Mouse (Mus musculus) CH12.LX (cell line): ENCODE results near the gene Cep170b. TPM values are rescaled to one million over a fixed set of nuclear protein-coding genes. Genes with fewer than 3 reads are reported as not detected.

Source experiments
- DNase-seq: peaks from one replicate; pipeline ENCODE4 v3.0.0-alpha.2; 2013; ENCODE audit errors: extremely low read depth
- H3K27ac ChIP-seq: 2 replicates; pipeline ENCODE4 v1.5.1; 2012; ENCODE audit warnings: low read depth, mild to moderate bottlenecking, control low read depth, moderate library complexity; ENCODE audit not compliant: insufficient read depth
- H3K27me3 ChIP-seq: replicated peaks from 2 replicates; pipeline ENCODE3; 2012; ENCODE audit warnings: inconsistent platforms
- H3K36me3 ChIP-seq, 2 experiments: replicated peaks in 1 of 2; 2 replicates each; pipeline versions ENCODE3 to v1.6.1; 2012; ENCODE audit warnings: inconsistent platforms in 1 of 2, low read length in 1 of 2, mild to moderate bottlenecking in 1 of 2, mixed read lengths in 1 of 2, moderate library complexity in 1 of 2; ENCODE audit not compliant: control insufficient read depth in 1 of 2, insufficient read depth in 1 of 2
- H3K4me1 ChIP-seq, 2 experiments: 2 replicates each; pipeline ENCODE4 v1.6.1; 2012; ENCODE audit warnings: inconsistent platforms in 1 of 2, moderate library complexity in 1 of 2; ENCODE audit not compliant: insufficient read depth in 2 of 2, control insufficient read depth in 1 of 2
- H3K4me2 ChIP-seq: 2 replicates; pipeline ENCODE4 v1.6.1; 2012; ENCODE audit warnings: low read depth, mild to moderate bottlenecking, control low read depth; ENCODE audit not compliant: poor library complexity, insufficient read depth, severe bottlenecking
- H3K4me3 ChIP-seq, 3 experiments: fragments of 150-350 bp in 1 of 3; sonication (generic) in 1 of 3; replicated peaks in 1 of 3; 2 replicates each; pipeline versions ENCODE3 to v1.5.1; 2011 to 2012; ENCODE audit warnings: low read depth in 2 of 3, low read length in 2 of 3, mild to moderate bottlenecking in 2 of 3, moderate library complexity in 2 of 3, control low read depth in 1 of 3, improper control_type of control experiment in 1 of 3, inconsistent platforms in 1 of 3, mixed read lengths in 1 of 3; ENCODE audit not compliant: poor library complexity in 1 of 3
- H3K79me2 ChIP-seq: replicated peaks from 2 replicates; pipeline ENCODE4 v1.6.1; 2012; ENCODE audit warnings: mild to moderate bottlenecking, moderate library complexity; ENCODE audit not compliant: control insufficient read depth, poor library complexity, insufficient read depth, severe bottlenecking; ENCODE audit errors: extremely low read depth
- H3K9ac ChIP-seq: 2 replicates; pipeline ENCODE4 v1.6.1; 2012; ENCODE audit warnings: low read depth, mild to moderate bottlenecking, control low read depth, moderate library complexity; ENCODE audit not compliant: insufficient read depth
- H3K9me3 ChIP-seq: replicated peaks from 2 replicates; pipeline ENCODE3; 2012; ENCODE audit warnings: low read length, inconsistent platforms, mixed read lengths
- CTCF ChIP-seq, 2 experiments: IDR thresholded peaks in 1 of 2; conservative IDR thresholded peaks in 1 of 2; 2 replicates each; pipeline ENCODE4 v1.5.1; 2011 to 2012; ENCODE audit warnings: low read depth in 2 of 2, low read length in 2 of 2, improper control_type of control experiment in 1 of 2, inconsistent platforms in 1 of 2, mild to moderate bottlenecking in 1 of 2, moderate library complexity in 1 of 2
- E2F4 ChIP-seq: IDR thresholded peaks from 2 replicates; pipeline ENCODE4 v1.6.1; 2011; ENCODE audit warnings: low read depth, low read length, improper control_type of control experiment; ENCODE audit not compliant: insufficient replicate concordance
- ETS1 ChIP-seq: conservative IDR thresholded peaks from 2 replicates; pipeline ENCODE4 v1.6.1; 2012; ENCODE audit warnings: low read depth, mild to moderate bottlenecking, inconsistent platforms, low read length, improper control_type of control experiment, moderate library complexity
- JUN ChIP-seq: IDR thresholded peaks from 2 replicates; pipeline ENCODE4 v1.6.1; 2011; ENCODE audit warnings: low read depth, mild to moderate bottlenecking, low read length, improper control_type of control experiment, moderate library complexity; ENCODE audit not compliant: insufficient read depth
- MAFK ChIP-seq: IDR thresholded peaks from 2 replicates; pipeline ENCODE4 v1.6.1; 2011; ENCODE audit warnings: low read length, improper control_type of control experiment; ENCODE audit not compliant: insufficient replicate concordance
- MAX ChIP-seq: IDR thresholded peaks from 2 replicates; pipeline ENCODE4 v1.6.1; 2011; ENCODE audit warnings: low read length, improper control_type of control experiment
- MXI1 ChIP-seq: IDR thresholded peaks from 2 replicates; pipeline ENCODE4 v1.6.1; 2011; ENCODE audit warnings: mild to moderate bottlenecking, low read depth, low read length, improper control_type of control experiment
- NELFE ChIP-seq: IDR thresholded peaks from 2 replicates; pipeline ENCODE4 v1.6.1; 2011; ENCODE audit warnings: low read depth, low read length, improper control_type of control experiment
- NRF1 ChIP-seq: IDR thresholded peaks from 2 replicates; pipeline ENCODE4 v1.6.1; 2014; ENCODE audit warnings: low read depth, mild to moderate bottlenecking, inconsistent platforms, low read length, improper control_type of control experiment, moderate library complexity
- POLR2A ChIP-seq: IDR thresholded peaks from 2 replicates; pipeline ENCODE4 v1.6.1; 2011; ENCODE audit warnings: low read depth, mild to moderate bottlenecking, improper control_type of control experiment, low read length
- POLR2AphosphoS2 ChIP-seq: IDR thresholded peaks from 2 replicates; pipeline ENCODE4 v1.6.1; 2011; ENCODE audit warnings: low read depth, low read length, improper control_type of control experiment
- RAD21 ChIP-seq: IDR thresholded peaks from 2 replicates; pipeline ENCODE4 v1.6.1; 2011; ENCODE audit warnings: low read depth, mild to moderate bottlenecking, low read length, improper control_type of control experiment, moderate library complexity
- RCOR1 ChIP-seq: conservative IDR thresholded peaks from 2 replicates; pipeline ENCODE4 v1.6.1; 2012; ENCODE audit warnings: low read depth, mild to moderate bottlenecking, inconsistent platforms, low read length, improper control_type of control experiment
- SIN3A ChIP-seq: IDR thresholded peaks from 2 replicates; pipeline ENCODE4 v1.6.1; 2012; ENCODE audit warnings: low read length, improper control_type of control experiment, inconsistent platforms
- SMC3 ChIP-seq: IDR thresholded peaks from 2 replicates; pipeline ENCODE4 v1.6.1; 2011; ENCODE audit warnings: low read depth, low read length, improper control_type of control experiment
- TCF12 ChIP-seq: IDR thresholded peaks from 2 replicates; pipeline ENCODE4 v1.6.1; 2014; ENCODE audit warnings: low read depth, mild to moderate bottlenecking, inconsistent platforms, low read length, improper control_type of control experiment
- UBTF ChIP-seq: IDR thresholded peaks from 2 replicates; pipeline ENCODE4 v1.6.1; 2012; ENCODE audit warnings: low read depth, mild to moderate bottlenecking, inconsistent platforms, low read length, improper control_type of control experiment, moderate library complexity
- USF1 ChIP-seq: IDR thresholded peaks from 2 replicates; pipeline ENCODE4 v1.6.1; 2014; ENCODE audit warnings: low read depth, mild to moderate bottlenecking, inconsistent platforms, low read length, improper control_type of control experiment
- ZC3H11A ChIP-seq: IDR thresholded peaks from 2 replicates; pipeline ENCODE4 v1.6.1; 2012; ENCODE audit warnings: low read depth, mild to moderate bottlenecking, inconsistent platforms, low read length, improper control_type of control experiment
- ZKSCAN1 ChIP-seq: IDR thresholded peaks from 2 replicates; pipeline ENCODE4 v1.6.1; 2012; ENCODE audit warnings: low read depth, inconsistent platforms, low read length, improper control_type of control experiment, borderline replicate concordance
- dilution Hi-C: fragments of 300-500 bp; cut with MboI; formaldehyde crosslinking; loops from 2 replicates; pipeline ENCODE4 v1.14.3; 2020; ENCODE audit warnings: low sequenced_read_pairs; ENCODE audit not compliant: extremely low pct_unique_long_range_greater_than_20kb, extremely low pct_ligation_motif_present
- in situ Hi-C: fragments of 300-500 bp; cut with MboI; formaldehyde crosslinking; loops from 3 replicates; pipeline ENCODE4 v1.14.3; 2019; ENCODE audit warnings: low sequenced_read_pairs, low pct_ligation_motif_present, low pct_unique_long_range_greater_than_20kb, mixed read lengths
- polyA plus RNA-seq: library from polyadenylated mRNA; unstranded; fragments of >175 nt; gene quantifications from 2 replicates; pipeline ENCODE4 v1.2.1, GENCODE M21; 2012; ENCODE audit warnings: low read depth; ENCODE audit not compliant: insufficient read length
- total RNA-seq, 2 experiments: library from RNA; depleted of rRNA; stranded (reverse); fragments of 300-350 nt in 1 of 2; fragments of >200 nt in 1 of 2; gene quantifications; 2 replicates each; pipeline ENCODE4 v1.2.3; 2012 to 2014

The Cep170b gene
- total and polyA plus RNA-seq, 3 experiments, result 39.1 to 63.1 (median 48.1) TPM

- Histone ChIP-seq H3K4me1 (peaks cover 8 to 29% of the 10 kb centered on the region in 2 experiments), H3K4me3 (no peak overlapping the region), H3K79me2 (no peaks in the 10 kb centered on the region), H3K27ac (no peak overlapping the region)
- in situ Hi-C loops, result no loop called here
- TF ChIP-seq SIN3A (no peak), ZC3H11A (no peak), CTCF (conservative IDR thresholded peaks at IDR 0.05 in 1 of 2, IDR thresholded peaks at IDR 0.05 in 1 of 2; ENCODE audit: low read depth in 2 of 2, low read length in 2 of 2) (no peak)
- TF ChIP-seq, all 38 proteins: peak for 0
- H3K9ac ChIP-seq, result no peak overlapping the region
- DNase-seq, result no peak
- H3K27me3 ChIP-seq, result no peaks in the 10 kb centered on the region
- H3K36me3 ChIP-seq, result peaks cover 36 to 63% of the 10 kb centered on the region in 2 experiments
- H3K9me3 ChIP-seq, result no peaks in the 10 kb centered on the region
- H3K4me2 ChIP-seq, result no peak overlapping the region
- dilution Hi-C loops, result no loop called here
Observed at GRCm38 (mm10) chr12:112737761-112738160, 17.5 kb downstream of the Cep170b start.

GRCm38 (mm10) chr12:112738281-112739022 is 18.2 kb downstream of the Cep170b start:
- H3K4me1 ChIP-seq, result peaks cover 9 to 29% of the 10 kb centered on the region in 2 experiments
- no peak overlapping the region for H3K4me3 ChIP-seq
- H3K36me3 ChIP-seq, result peaks cover 36 to 56% of the 10 kb centered on the region in 2 experiments
- dilution Hi-C loops (no loop called here), in situ Hi-C loops (no loop called here)
- H3K9ac ChIP-seq, result no peak overlapping the region
- TF ChIP-seq SIN3A (no peak), CTCF (conservative IDR thresholded peaks at IDR 0.05 in 1 of 2, IDR thresholded peaks at IDR 0.05 in 1 of 2; ENCODE audit: low read depth in 2 of 2, low read length in 2 of 2) (no peak), JUN (no peak)
- H3K27ac ChIP-seq, result no peak overlapping the region
- no peaks in the 10 kb centered on the region for H3K79me2 ChIP-seq
- no peaks in the 10 kb centered on the region for H3K9me3 ChIP-seq
- DNase-seq, result no peak
- H3K4me2 ChIP-seq, result no peak overlapping the region
- no peaks in the 10 kb centered on the region for H3K27me3 ChIP-seq

- dilution Hi-C loops, result no loop called here
Observed at GRCm38 (mm10) chr12:112739023-112739568, 18.8 kb downstream of the Cep170b start.

More at GRCm38 (mm10) chr12:112739023-112739568, 18.8 kb downstream of the Cep170b start:
- in situ Hi-C loops, result no loop called here
- Histone ChIP-seq H3K36me3 (peaks cover 36 to 55% of the 10 kb centered on the region in 2 experiments), H3K4me1 (peaks cover 9 to 29% of the 10 kb centered on the region in 2 experiments), H3K4me3 (no peak overlapping the region), H3K9me3 (no peaks in the 10 kb centered on the region), H3K4me2 (no peak overlapping the region), H3K27ac (no peak overlapping the region), H3K9ac (no peak overlapping the region), H3K79me2 (no peaks in the 10 kb centered on the region), H3K27me3 (no peaks in the 10 kb centered on the region)
- DNase-seq, result no peak
- TF ChIP-seq TCF12 (no peak), ETS1 (no peak), MAFK (no peak), SIN3A (no peak), MXI1 (no peak), POLR2A (no peak), ZKSCAN1 (no peak), NELFE (no peak), UBTF (no peak), MAX (no peak), E2F4 (no peak), POLR2AphosphoS2 (no peak), NRF1 (no peak), RAD21 (no peak), SMC3 (no peak), USF1 (no peak), RCOR1 (no peak)
